Mouse (Mus musculus): Measurements from ENCODE around the gene Grm5.

GRCm38 (mm10) chr7:87787560-87787959 is 203.6 kb downstream of the Grm5 start:
- TF ChIP-seq CTCF (IDR thresholded peaks at IDR 0.05; ENCODE audit: low read depth) (no peak), EP300 (IDR thresholded peaks at IDR 0.05; ENCODE audit: low read depth) (no peak)
